Mouse (Mus musculus): ENCODE measurements around the gene Fundc2. TPM values are rescaled to one million over a fixed set of nuclear protein-coding genes. Genes with fewer than 3 reads are reported as not detected.

Fundc2 gene
- 45.9 and 55.2 TPM in 2 replicates for polyA plus RNA-seq (2016; fragmentation: Nextera tagmentation; extraction: Ambion mirVana)

DNA sequence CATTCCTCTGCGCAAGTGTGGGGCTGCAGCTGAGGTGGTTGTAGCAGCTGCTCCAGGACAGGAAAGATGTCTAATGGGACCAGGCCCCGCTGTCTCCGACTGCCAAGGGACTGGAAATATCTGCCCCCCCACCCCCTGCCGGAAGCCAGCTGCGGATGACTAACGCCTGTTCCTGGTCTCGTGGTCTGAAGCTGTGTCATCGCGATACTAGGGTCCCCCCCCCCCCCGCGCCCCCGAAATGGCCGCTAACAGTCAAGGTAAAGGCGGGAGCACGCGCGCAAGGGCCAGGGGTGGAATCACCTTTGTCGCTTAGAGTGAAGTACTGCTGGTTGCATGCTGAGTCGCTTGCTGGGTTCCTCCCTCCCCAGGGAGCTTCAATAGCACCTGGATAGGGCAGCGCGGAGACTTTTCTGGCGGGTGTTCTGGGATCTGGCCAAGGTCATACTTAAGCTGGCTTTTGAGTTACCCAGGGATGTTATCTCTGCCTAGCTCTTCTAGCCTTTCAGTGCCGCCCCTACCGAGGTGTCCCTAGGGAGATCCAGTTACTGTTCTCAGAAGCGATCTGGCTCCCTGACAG, at the start of gene Fundc2, which contains the start of gene F8:
Gene Fundc2, plus strand, starts transcription at position 205 of the 577 bp plus-strand sequence.
Gene F8, minus strand, starts transcription at position 421 of the 577 bp plus-strand sequence.
- Histone ChIP-seq H3K9me3 (no peaks in the 10 kb centered on the region), H3K27ac (peak within 1 kb of the TSS; percentile 92), H3K4me3 (peak within 1 kb of the TSS; percentile 59), H3K27me3 (ENCODE audit: insufficient read depth, poor library complexity, severe bottlenecking) (no peaks in the 10 kb centered on the region), H3K4me1 (no peaks in the 10 kb centered on the region), H3K36me3 (peaks cover 1% of the 10 kb centered on the region; the same call in 1 of the 2 replicates)
- DNase-seq (ENCODE audit: low spot score), result peak; percentile 92
- WGBS, result 8% methylated on average over 24 of the region's 25 CpGs

DNA sequence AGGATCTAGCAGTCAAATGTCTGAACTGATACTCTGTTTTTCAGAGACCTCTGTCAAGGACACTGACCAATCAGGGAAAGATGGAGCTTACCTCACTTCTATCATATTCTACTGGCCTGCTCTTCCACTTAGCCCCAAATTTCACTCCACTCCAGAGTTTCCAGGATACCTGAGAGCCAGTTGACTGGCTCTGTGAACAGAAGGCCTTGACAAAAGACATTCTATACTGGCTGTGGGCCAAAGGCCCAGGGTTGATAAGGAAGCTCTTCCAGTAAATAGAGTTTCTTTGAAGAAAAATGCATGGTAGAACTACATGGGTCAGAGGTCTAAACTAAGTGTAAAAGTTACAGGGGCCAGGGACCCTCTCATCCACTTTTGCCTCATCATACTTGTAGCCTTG, 12.0 kb upstream of the Fundc2 start:
- Histone ChIP-seq H3K4me1 (no peaks in the 10 kb centered on the region), H3K27ac (no peak overlapping the region), H3K36me3 (no peaks in the 10 kb centered on the region), H3K4me3 (no peak overlapping the region), H3K9me3 (no peaks in the 10 kb centered on the region), H3K27me3 (ENCODE audit: insufficient read depth, poor library complexity, severe bottlenecking) (no peaks in the 10 kb centered on the region)
- no peak for DNase-seq (ENCODE audit: low spot score)

DNA sequence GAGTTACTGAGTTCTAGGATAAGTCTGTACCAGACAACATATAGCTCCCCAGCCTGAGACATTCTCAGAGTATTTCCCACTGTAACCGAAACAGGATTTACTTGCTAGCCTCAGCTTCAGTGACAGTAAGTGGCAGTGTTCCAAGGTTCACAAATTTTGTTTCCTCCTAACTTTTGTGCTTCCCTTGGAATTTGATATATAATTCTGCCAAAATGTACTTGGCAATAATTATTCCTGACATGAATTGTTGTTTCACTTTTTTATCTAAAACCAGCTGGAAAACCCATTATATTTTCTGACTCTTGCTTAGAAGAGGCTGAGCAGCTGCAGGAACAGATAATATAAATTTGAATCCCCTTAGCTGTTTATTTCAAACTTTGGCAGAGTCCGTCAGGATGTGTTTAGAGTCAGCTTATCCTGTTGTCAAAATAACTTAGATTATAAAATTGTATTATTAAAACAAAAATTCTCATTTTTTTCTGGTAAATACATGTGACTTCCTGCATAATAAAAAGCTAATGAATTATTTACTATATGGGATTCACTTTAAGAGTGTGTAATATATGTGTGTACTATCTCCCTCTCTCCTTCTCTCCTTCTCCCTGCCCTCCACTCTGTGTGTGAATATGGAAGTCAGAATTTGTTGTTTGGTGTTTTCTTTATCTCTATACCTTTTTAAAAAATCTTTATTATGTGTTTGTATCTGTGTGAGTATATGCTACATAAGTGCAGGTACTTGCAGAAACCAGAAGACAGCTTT, 9.4 kb upstream of the Fundc2 start:
- H3K4me1 ChIP-seq, result no peaks in the 10 kb centered on the region
- no peaks in the 10 kb centered on the region for H3K27me3 ChIP-seq (ENCODE audit: insufficient read depth, poor library complexity, severe bottlenecking)
- no peak overlapping the region for H3K4me3 ChIP-seq
- 60% methylated on average over 2 of the region's 2 CpGs for WGBS
- H3K27ac ChIP-seq, result no peak overlapping the region
- H3K9me3 ChIP-seq, result no peaks in the 10 kb centered on the region
- H3K36me3 ChIP-seq, result no peaks in the 10 kb centered on the region
- no peak for DNase-seq (ENCODE audit: low spot score)

DNA sequence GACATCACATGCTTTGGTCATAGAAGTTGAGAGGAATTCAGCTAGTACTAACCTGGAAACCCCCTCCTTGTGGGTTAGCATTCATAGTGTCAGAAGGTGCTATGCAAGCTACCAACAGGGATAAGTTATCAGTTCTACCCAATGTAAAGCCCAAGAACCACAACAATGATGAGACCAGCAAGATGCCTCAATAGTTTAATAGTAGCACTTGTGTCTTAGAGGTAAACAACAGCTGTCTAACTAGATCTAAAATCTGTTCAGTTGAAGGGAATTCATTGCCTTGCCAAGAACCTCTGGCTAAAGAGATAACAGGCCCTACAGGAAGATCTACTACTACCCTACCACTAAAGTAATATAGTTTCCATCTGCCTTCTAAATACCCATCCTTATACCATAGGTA, 5.4 kb upstream of the Fundc2 start:
- Histone ChIP-seq H3K4me1 (no peaks in the 10 kb centered on the region), H3K9me3 (no peaks in the 10 kb centered on the region), H3K27me3 (ENCODE audit: insufficient read depth, poor library complexity, severe bottlenecking) (no peaks in the 10 kb centered on the region), H3K27ac (no peak overlapping the region), H3K36me3 (no peaks in the 10 kb centered on the region), H3K4me3 (no peak overlapping the region)
- DNase-seq (ENCODE audit: low spot score), result no peak

DNA sequence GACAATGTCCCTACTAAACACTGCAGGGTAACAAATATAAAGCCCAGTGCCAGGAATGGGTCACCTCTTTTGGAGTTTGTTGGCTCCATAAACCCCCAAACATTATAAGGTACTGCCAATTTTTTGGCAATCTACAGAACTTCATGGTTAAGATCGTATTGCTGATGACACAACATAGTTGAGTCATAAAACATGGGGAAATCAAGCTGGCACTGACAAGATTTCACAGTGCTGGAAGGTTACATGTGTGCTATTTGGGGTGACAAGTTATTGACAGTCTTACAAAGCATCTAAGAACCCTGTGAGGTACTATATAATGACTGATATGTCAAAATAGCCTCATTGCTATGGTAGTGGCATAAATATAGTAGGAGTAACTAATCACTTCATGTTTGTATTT, 1.0 kb upstream of the Fundc2 start:
- no peaks in the 10 kb centered on the region for H3K27me3 ChIP-seq (ENCODE audit: insufficient read depth, poor library complexity, severe bottlenecking)
- DNase-seq (ENCODE audit: low spot score), result no peak
- no peaks in the 10 kb centered on the region for H3K9me3 ChIP-seq
- WGBS, result 89% methylated on average over 1 of the region's 1 CpGs
- no peaks in the 10 kb centered on the region for H3K4me1 ChIP-seq
- H3K27ac ChIP-seq, result no peak overlapping the region
- no peak overlapping the region for H3K4me3 ChIP-seq
- no peaks in the 10 kb centered on the region for H3K36me3 ChIP-seq

DNA sequence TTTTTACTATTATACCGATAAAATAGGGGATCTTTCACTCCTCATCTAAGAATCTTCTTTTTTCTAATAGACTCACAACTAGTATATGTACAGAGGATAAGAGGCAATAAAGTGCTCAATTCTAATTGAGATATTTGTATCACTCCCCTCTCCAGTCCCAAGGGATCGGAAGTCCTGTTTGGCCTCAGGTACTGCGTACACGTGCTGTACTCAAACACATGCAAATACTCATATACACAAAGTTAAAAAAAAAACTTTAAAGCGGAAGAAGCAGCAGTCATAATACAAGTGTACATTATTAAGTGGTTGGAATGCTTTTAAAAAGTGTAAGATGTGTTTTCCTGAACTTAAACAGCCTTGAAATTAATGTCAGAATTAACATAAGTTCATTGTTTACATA, 500 bp upstream of the Fundc2 start:
- no peaks in the 10 kb centered on the region for H3K9me3 ChIP-seq
- H3K4me3 ChIP-seq, result peak overlapping the region; percentile 59
- WGBS, result 70% methylated on average over 5 of the region's 5 CpGs
- H3K27ac ChIP-seq, result peak overlapping the region; percentile 92
- H3K4me1 ChIP-seq, result no peaks in the 10 kb centered on the region
- no peaks in the 10 kb centered on the region for H3K27me3 ChIP-seq (ENCODE audit: insufficient read depth, poor library complexity, severe bottlenecking)
- H3K36me3 ChIP-seq, result no peaks in the 10 kb centered on the region
- no peak for DNase-seq (ENCODE audit: low spot score)

DNA sequence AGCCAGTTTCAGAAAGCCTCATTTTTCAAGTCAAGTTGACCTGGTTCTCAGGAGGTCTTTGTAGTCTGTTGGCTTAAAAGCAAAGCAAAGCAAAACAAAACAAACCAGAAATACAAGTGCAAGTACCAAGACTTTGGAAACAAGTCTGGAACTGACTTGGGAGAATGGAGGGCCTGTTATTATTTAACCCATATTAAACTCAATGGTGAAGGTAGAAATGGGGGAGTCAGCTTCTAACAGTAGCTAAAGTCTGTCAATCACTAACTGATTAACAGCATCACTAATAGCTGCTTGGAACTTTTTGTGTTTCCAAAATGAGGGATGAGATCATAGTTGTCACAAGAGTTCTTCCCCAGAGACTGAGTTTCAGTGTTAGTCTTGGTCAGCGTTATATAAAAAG, 17.3 kb downstream of the Fundc2 start:
- Histone ChIP-seq H3K27me3 (ENCODE audit: insufficient read depth, poor library complexity, severe bottlenecking) (no peaks in the 10 kb centered on the region), H3K4me3 (no peak overlapping the region), H3K36me3 (peaks cover 8% of the 10 kb centered on the region; the same call in 1 of the 2 replicates), H3K27ac (no peak overlapping the region), H3K4me1 (no peaks in the 10 kb centered on the region), H3K9me3 (no peaks in the 10 kb centered on the region)
- DNase-seq (ENCODE audit: low spot score), result no peak
- WGBS, result 86% methylated on average over 1 of the region's 1 CpGs

DNA sequence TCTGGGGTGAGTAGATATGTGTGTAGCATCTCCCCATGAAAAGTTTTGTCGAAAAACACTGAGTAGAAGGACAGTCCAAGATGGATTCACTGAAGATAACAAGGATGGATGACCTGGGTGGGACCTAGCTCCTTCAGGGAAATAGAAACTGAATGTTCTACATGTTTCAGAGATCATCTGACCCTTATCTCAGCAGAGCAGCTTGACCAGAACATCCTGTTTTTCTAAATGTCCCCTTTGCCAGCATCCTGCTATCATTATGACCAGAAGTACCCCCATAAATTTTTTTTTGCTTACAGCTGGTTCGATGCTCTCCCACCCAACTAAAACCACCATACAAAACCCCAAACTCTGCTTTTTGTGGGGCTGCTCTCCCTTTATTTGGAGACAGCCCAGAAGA, 20.5 kb downstream of the Fundc2 start:
- WGBS, result 71% methylated on average over 2 of the region's 2 CpGs
- no peaks in the 10 kb centered on the region for H3K9me3 ChIP-seq
- no peaks in the 10 kb centered on the region for H3K27me3 ChIP-seq (ENCODE audit: insufficient read depth, poor library complexity, severe bottlenecking)
- 0 out of 2 replicates have a peak, but pooled peaks cover under 1% of the 10 kb centered on the region for H3K36me3 ChIP-seq
- H3K4me3 ChIP-seq, result no peak overlapping the region
- H3K4me1 ChIP-seq, result no peaks in the 10 kb centered on the region
- H3K27ac ChIP-seq, result no peak overlapping the region
- DNase-seq (ENCODE audit: low spot score), result no peak

DNA sequence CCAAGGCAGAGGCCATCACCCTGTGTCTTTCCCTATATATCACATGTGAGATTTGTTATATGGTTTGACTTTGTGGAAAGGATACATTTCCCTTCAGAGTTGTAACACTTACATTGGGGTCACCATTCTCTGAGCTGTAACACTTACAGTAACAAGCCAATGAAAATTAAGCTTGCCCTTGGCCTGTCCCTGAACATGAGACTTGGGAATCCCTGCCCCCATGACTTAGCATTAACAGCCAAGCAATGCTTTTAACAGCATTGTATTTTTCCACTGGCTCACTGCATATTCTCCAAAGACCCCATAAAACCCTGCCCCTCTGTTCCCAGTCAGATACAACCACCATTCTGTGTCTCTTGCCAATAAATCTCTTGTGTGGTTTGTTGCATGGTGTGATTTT, 21.2 kb downstream of the Fundc2 start:
- no peaks in the 10 kb centered on the region for H3K36me3 ChIP-seq
- no peak for DNase-seq (ENCODE audit: low spot score)
- no peaks in the 10 kb centered on the region for H3K27me3 ChIP-seq (ENCODE audit: insufficient read depth, poor library complexity, severe bottlenecking)
- no peak overlapping the region for H3K4me3 ChIP-seq
- H3K9me3 ChIP-seq, result no peaks in the 10 kb centered on the region
- H3K27ac ChIP-seq, result no peak overlapping the region
- H3K4me1 ChIP-seq, result no peaks in the 10 kb centered on the region

DNA sequence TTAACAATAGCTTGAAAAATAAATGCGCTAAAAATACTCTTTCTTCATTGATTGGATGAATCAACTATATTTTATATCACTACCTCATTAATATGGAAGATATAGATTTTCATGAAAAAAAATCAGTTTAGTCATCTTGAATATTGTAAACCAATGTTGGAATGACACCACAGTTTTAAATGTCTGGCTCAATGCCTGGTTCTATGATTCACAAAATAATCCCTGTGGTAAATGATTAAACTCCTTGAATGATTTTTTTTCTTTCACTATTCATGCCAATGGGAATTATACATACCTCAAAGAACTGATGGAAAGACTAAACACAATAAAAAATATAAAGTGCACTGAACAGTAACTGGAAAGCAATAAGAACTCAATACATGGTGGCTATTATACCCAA, 27.5 kb downstream of the Fundc2 start:
- Histone ChIP-seq H3K4me3 (no peak overlapping the region), H3K9me3 (no peaks in the 10 kb centered on the region), H3K27ac (no peak overlapping the region), H3K27me3 (ENCODE audit: insufficient read depth, poor library complexity, severe bottlenecking) (no peaks in the 10 kb centered on the region), H3K4me1 (no peaks in the 10 kb centered on the region), H3K36me3 (no peaks in the 10 kb centered on the region)
- 91% methylated on average over 1 of the region's 1 CpGs for WGBS
- no peak for DNase-seq (ENCODE audit: low spot score)

DNA sequence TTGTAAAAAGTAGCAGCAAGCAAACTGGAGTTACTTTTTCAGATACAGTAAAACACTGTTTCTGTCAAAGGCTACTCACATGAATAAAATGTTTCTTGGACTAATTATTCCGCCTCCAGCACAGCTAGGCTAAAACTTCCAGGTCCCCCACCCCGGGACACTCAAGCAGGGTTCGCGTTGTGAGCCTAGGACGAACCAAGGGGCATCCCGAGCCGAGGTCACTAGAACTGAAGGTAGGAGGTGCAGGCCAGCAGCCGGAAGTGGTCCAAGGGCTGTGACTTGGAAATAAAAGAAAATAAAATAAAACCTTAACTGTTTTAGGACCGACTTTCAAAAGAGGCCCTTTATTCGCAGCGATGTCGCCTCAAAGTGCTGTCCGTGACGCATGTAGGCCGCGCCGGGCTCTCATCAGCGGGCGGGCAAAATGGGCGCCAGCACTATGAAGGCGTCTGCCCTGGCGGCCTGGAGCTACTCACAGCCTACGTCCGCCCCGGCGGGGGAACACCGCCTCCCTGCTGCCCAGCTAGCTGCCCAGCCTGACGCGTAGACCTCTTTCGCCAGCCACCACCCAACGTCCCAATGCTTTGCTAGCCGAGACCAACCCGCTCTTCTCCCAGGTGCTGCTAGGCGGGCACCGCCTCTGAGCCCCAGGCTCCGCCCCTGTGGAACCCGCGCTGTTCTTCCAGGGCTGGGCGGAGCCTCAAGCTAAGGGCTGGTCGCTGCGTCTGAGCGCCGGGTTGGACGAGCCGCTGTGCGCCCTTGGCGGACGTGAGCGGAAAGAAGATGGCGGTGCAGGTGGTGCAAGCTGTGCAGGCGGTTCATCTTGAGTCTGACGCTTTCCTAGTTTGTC, 34.0 kb downstream of the Fundc2 start, which contains the start of the genes Cmc4, Mtcp1 and Brcc3:
Gene Cmc4, minus strand, starts transcription at position 649 of the 850 bp plus-strand sequence.
Gene Mtcp1, minus strand, starts transcription at position 653 of the 850 bp plus-strand sequence.
Gene Brcc3, plus strand, starts transcription at position 693 of the 850 bp plus-strand sequence.
- H3K36me3 ChIP-seq, result no peaks in the 10 kb centered on the region
- WGBS, result 11% methylated on average over 52 of the region's 52 CpGs
- H3K27ac ChIP-seq, result peak within 1 kb of the TSS; percentile 90

More for the DNA sequence above, 34.0 kb downstream of the Fundc2 start, which contains the start of the genes Cmc4, Mtcp1 and Brcc3:
- H3K27me3 ChIP-seq (ENCODE audit: insufficient read depth, poor library complexity, severe bottlenecking), result no peaks in the 10 kb centered on the region
- DNase-seq (ENCODE audit: low spot score), result peak; percentile 96
- peak within 1 kb of the TSS; percentile 62 for H3K4me3 ChIP-seq
- H3K4me1 ChIP-seq, result no peaks in the 10 kb centered on the region
- H3K9me3 ChIP-seq, result no peaks in the 10 kb centered on the region
